Mouse (Mus musculus) erythroblast, embryonic 14.5 days (primary cell): ENCODE measurements around the gene Zfp978.
"Not testable (repeated sequence)": the region's sequence is repeated elsewhere in the genome, so short reads cannot be mapped to it uniquely, and the experiment has no call there.

Source experiments
- GATA1 ChIP-seq: IDR thresholded peaks from 2 replicates; pipeline ENCODE4 v1.6.1; 2012; ENCODE audit warnings: low read length, inconsistent platforms, mixed read lengths
- TAL1 ChIP-seq: IDR thresholded peaks from 3 replicates; pipeline ENCODE4 v1.6.1; 2012; ENCODE audit warnings: low read length, inconsistent platforms, mixed read lengths

GRCm38 (mm10) chr4:147343042-147343908 is 17.8 kb upstream of the Zfp978 start:
- TF ChIP-seq TAL1, GATA1: not testable (repeated sequence)
